Mouse (Mus musculus) ovary, postnatal 10 days (tissue): ENCODE results near the gene Gm20503.
A peak's percentile ranks its signal among the peaks of the same experiment; 100 is the strongest.

Source experiments
- DNase-seq: peaks from one replicate; pipeline ENCODE4 v3.0.0; 2022; ENCODE audit warnings: low spot score

Gene Gm20503

GRCm38 (mm10) chr4:59007974-59008373 is 5.0 kb downstream of the Gm20503 start:
- DNase-seq: no peak

GRCm38 (mm10) chr4:59009186-59009585 is 6.2 kb downstream of the Gm20503 start:
- DNase-seq: no peak

- DNase-seq: no peak
Observed at GRCm38 (mm10) chr4:59009696-59010095, 6.7 kb downstream of the Gm20503 start.

GRCm38 (mm10) chr4:59011446-59011845 is 8.4 kb downstream of the Gm20503 start:
- DNase-seq: no peak

- DNase-seq: no peak
Observed at GRCm38 (mm10) chr4:59015181-59015580, 12.2 kb downstream of the Gm20503 start.

GRCm38 (mm10) chr4:59016922-59017321 is 13.9 kb downstream of the Gm20503 start:
- no peak for DNase-seq

GRCm38 (mm10) chr4:59034325-59034917 is 31.4 kb downstream of the Gm20503 start:
- DNase-seq: no peak

GRCm38 (mm10) chr4:59034918-59035785 is 32.1 kb downstream of the Gm20503 start, which contains the start of gene Gng10:
Gene Gng10 (plus strand): TSS chr4:59035088.
- peak; percentile 38 for DNase-seq

- no peak for DNase-seq
Observed at GRCm38 (mm10) chr4:59035786-59036350, 32.9 kb downstream of the Gm20503 start.

GRCm38 (mm10) chr4:59036490-59037127 is 33.6 kb downstream of the Gm20503 start:
- DNase-seq: peak; percentile 37

- DNase-seq: no peak
Observed at GRCm38 (mm10) chr4:59037525-59037924, 34.5 kb downstream of the Gm20503 start.

GRCm38 (mm10) chr4:59040397-59041287 is 37.6 kb downstream of the Gm20503 start:
- DNase-seq: no peak

GRCm38 (mm10) chr4:59043074-59043473 is 40.1 kb downstream of the Gm20503 start:
- no peak for DNase-seq

- DNase-seq: no peak
Observed at GRCm38 (mm10) chr4:59043891-59044290, 40.9 kb downstream of the Gm20503 start.

GRCm38 (mm10) chr4:59047222-59047621 is 44.2 kb downstream of the Gm20503 start:
- no peak for DNase-seq

- no peak for DNase-seq
Observed at GRCm38 (mm10) chr4:59051081-59051480, 48.1 kb downstream of the Gm20503 start.

GRCm38 (mm10) chr4:59057929-59058328 is 54.9 kb downstream of the Gm20503 start:
- no peak for DNase-seq

GRCm38 (mm10) chr4:59062526-59062925 is 59.5 kb downstream of the Gm20503 start:
- DNase-seq: no peak

- no peak for DNase-seq
Observed at GRCm38 (mm10) chr4:59069276-59069675, 66.3 kb downstream of the Gm20503 start.

- DNase-seq: no peak
Observed at GRCm38 (mm10) chr4:59083430-59083829, 80.4 kb downstream of the Gm20503 start.

- no peak for DNase-seq
Observed at GRCm38 (mm10) chr4:59089391-59089790, 86.4 kb downstream of the Gm20503 start.
